Mouse (Mus musculus) limb, embryonic 12.5 days (tissue): ENCODE results near the gene Heatr9. TPM values are rescaled to one million over a fixed set of nuclear protein-coding genes. Genes with fewer than 3 reads are reported as not detected.
A peak's percentile ranks its signal among the peaks of the same experiment; 100 is the strongest.

Experiments
- ATAC-seq: fragments of 200-750 bp; cut with Nextera tagmentation; 2 replicates; pipeline ENCODE4 v1.8.0; 2017; ENCODE audit warnings: low read depth, moderate TSS enrichment; ENCODE audit not compliant: insufficient number of reproducible peaks, insufficient read depth, low FRiP score, low TSS enrichment
- H3K27ac ChIP-seq: fragments of 300-500 bp; sonication (generic); 2 replicates; pipeline ENCODE4 v1.5.1; 2016; ENCODE audit warnings: mild to moderate bottlenecking, moderate library complexity
- H3K27me3 ChIP-seq: fragments of 300-500 bp; sonication (generic); 2 replicates; pipeline ENCODE4 v1.6.1; 2016; ENCODE audit warnings: mild to moderate bottlenecking, moderate library complexity
- H3K36me3 ChIP-seq: fragments of 300-500 bp; sonication (generic); 2 replicates; pipeline ENCODE4 v1.6.1; 2016; ENCODE audit warnings: mild to moderate bottlenecking, moderate library complexity
- H3K4me1 ChIP-seq: fragments of 300-500 bp; sonication (generic); replicated peaks from 2 replicates; pipeline ENCODE4 v1.6.1; 2016
- H3K4me2 ChIP-seq: fragments of 300-500 bp; sonication (generic); 2 replicates; pipeline ENCODE4 v1.6.1; 2016; ENCODE audit warnings: mild to moderate bottlenecking, moderate library complexity
- H3K4me3 ChIP-seq: fragments of 300-500 bp; sonication (generic); replicated peaks from 2 replicates; pipeline ENCODE4 v1.5.1; 2016; ENCODE audit warnings: mild to moderate bottlenecking
- H3K9ac ChIP-seq: fragments of 300-500 bp; sonication (generic); replicated peaks from 2 replicates; pipeline ENCODE4 v1.6.1; 2016; ENCODE audit warnings: mild to moderate bottlenecking, moderate library complexity
- H3K9me3 ChIP-seq: fragments of 300-500 bp; sonication (generic); 2 replicates; pipeline ENCODE4 v1.6.1; 2016; ENCODE audit warnings: mild to moderate bottlenecking, moderate library complexity
- WGBS: fragments of 180-500 bp; shearing (Covaris S2); methylation state at CpG from one replicate; pipeline ENCODE4 v1.1.7; 2016; 5-methylcytosine and 5-hydroxymethylcytosine counted together
- polyA plus RNA-seq: library from polyadenylated mRNA; unstranded; fragments of >200 nt; fragmentation: Nextera tagmentation; extraction: Ambion mirVana; gene quantifications from 2 replicates; pipeline ENCODE4 v1.2.1, GENCODE M21; 2016

Gene Heatr9
- polyA plus RNA-seq, 1 experiment from 2014 or later: not detected

DNA sequence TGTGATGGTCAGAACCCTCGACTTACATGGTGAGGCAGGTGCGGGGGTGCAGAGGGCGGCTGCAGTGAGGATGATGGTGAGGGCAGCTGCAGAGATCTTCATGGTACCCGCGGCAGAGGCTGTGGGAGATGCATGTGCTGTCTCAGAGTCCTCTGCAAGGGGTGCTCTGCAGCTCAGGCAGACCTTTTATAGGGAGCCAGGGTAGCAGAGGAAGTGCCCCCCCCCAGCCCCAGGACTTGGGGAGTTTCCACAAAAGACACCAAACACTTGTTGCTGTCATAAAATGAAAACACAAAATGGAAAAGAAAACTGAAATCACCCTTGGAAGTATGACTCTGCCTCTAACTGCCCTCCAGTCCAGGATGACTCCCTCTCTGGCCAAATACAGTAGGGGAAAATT, 8.4 kb upstream of the Heatr9 start, which contains the start of gene Ccl5:
Ccl5 (minus strand) TSS at position 159 of the 400 bp plus-strand sequence.
- Histone ChIP-seq H3K36me3 (no peaks in the 10 kb centered on the region), H3K4me2 (no peak within 1 kb of the TSS), H3K27me3 (no peaks in the 10 kb centered on the region), H3K9me3 (no peaks in the 10 kb centered on the region), H3K9ac (no peak within 1 kb of the TSS), H3K4me1 (peaks cover 12% of the 10 kb centered on the region), H3K4me3 (no peak within 1 kb of the TSS), H3K27ac (no peak within 1 kb of the TSS)
- ATAC-seq: no peak
- 87% methylated on average over 5 of the region's 5 CpGs for WGBS

DNA sequence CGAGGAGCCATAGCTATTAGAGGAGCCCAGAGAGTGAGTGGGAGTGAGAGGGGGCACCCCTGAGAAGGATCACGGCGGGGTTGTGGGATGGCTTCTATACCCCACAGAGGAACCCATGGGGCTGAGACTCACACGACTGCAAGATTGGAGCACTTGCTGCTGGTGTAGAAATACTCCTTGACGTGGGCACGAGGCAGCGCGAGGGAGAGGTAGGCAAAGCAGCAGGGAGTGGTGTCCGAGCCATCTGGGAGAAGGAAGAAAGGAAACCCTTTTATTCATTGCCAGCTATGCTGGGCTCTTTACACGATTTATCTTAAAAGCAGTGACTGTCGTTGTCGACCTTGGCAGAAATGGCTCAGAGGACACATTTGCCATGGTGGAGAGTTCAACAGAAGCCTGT, 7.0 kb upstream of the Heatr9 start:
- Histone ChIP-seq H3K9ac (no peak overlapping the region), H3K4me2 (no peak overlapping the region), H3K9me3 (no peaks in the 10 kb centered on the region), H3K27me3 (no peaks in the 10 kb centered on the region), H3K36me3 (no peaks in the 10 kb centered on the region), H3K4me1 (peaks cover 2% of the 10 kb centered on the region; the same call in 1 of the 2 replicates), H3K4me3 (no peak overlapping the region), H3K27ac (no peak overlapping the region)
- ATAC-seq: no peak
- 85% methylated on average over 12 of the region's 12 CpGs for WGBS

GRCm38 (mm10) chr11:83518371-83518770, 3.6 kb downstream of the Heatr9 start:
- no peaks in the 10 kb centered on the region for H3K9me3 ChIP-seq
- no peak overlapping the region for H3K9ac ChIP-seq
- no peaks in the 10 kb centered on the region for H3K27me3 ChIP-seq
- 0 out of 2 replicates have a peak, but pooled peaks cover 3% of the 10 kb centered on the region for H3K36me3 ChIP-seq
- no peak overlapping the region for H3K27ac ChIP-seq
- no peak overlapping the region for H3K4me2 ChIP-seq
- H3K4me1 ChIP-seq: no peaks in the 10 kb centered on the region
- no peak overlapping the region for H3K4me3 ChIP-seq
- ATAC-seq: no peak
- WGBS: 69% methylated on average over 6 of the region's 6 CpGs

- no peak for ATAC-seq
These were observed 4.8 kb downstream of the Heatr9 start for GRCm38 (mm10) chr11:83517153-83517552.

DNA sequence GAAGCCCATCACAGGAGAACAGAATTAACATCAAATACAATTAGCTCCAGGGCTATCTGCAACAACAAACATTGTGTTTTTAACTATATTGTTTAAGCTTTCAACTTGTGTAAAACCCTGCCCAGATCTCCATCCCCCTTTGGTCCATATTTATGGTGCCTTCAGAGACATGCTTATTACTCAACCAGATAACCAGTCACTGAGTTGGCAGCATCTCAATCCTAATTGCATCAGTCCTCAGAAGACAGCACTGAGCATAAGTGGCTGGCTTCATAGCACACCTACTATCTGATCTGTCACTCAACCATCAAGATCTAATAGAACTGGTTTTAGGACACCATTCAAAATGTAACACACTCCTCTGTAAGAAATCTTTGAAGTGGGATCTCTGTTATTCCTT, 12.5 kb downstream of the Heatr9 start:
- H3K4me3 ChIP-seq: no peak overlapping the region
- ATAC-seq: no peak
- peaks cover 38% of the 10 kb centered on the region for H3K36me3 ChIP-seq
- no peak overlapping the region for H3K9ac ChIP-seq
- H3K4me2 ChIP-seq: no peak overlapping the region
- no peaks in the 10 kb centered on the region for H3K9me3 ChIP-seq
- H3K27me3 ChIP-seq: no peaks in the 10 kb centered on the region
- no peaks in the 10 kb centered on the region for H3K4me1 ChIP-seq
- no peak overlapping the region for H3K27ac ChIP-seq

More at GRCm38 (mm10) chr11:83517153-83517552, 4.8 kb downstream of the Heatr9 start:
- Histone ChIP-seq H3K27ac (no peak overlapping the region), H3K4me3 (no peak overlapping the region), H3K9ac (no peak overlapping the region), H3K9me3 (no peaks in the 10 kb centered on the region), H3K4me1 (no peaks in the 10 kb centered on the region), H3K27me3 (no peaks in the 10 kb centered on the region), H3K36me3 (0 out of 2 replicates have a peak, but pooled peaks cover 3% of the 10 kb centered on the region), H3K4me2 (no peak overlapping the region)

GRCm38 (mm10) chr11:83504308-83504707, 17.7 kb downstream of the Heatr9 start:
- Histone ChIP-seq H3K27me3 (no peaks in the 10 kb centered on the region), H3K4me3 (no peak overlapping the region), H3K9me3 (no peaks in the 10 kb centered on the region), H3K4me1 (no peaks in the 10 kb centered on the region), H3K4me2 (no peak overlapping the region), H3K36me3 (peaks cover 78% of the 10 kb centered on the region), H3K9ac (no peak overlapping the region), H3K27ac (no peak overlapping the region)
- 96% methylated on average over 5 of the region's 5 CpGs for WGBS
- no peak for ATAC-seq

DNA sequence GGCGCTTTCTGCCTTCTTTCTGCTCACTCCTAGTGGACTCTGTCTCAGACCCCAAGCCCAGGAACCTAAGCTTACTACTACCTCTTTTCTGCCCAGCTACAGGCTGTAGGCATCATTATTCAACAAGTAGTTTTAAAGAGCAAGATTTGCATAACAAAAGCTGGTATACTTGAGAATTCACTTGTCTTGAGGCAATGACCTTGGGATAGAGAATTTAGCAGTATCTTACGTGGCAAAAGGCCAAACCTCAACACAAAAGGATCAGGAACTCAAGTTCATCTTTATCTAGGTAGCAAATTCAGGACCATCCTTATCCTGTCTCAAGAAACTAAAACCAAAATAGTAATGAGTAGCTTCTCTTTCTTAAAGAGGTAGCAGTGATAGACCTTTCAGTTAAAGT, 26.4 kb downstream of the Heatr9 start:
- 99% methylated on average over 2 of the region's 2 CpGs for whole genome bisulfite sequencing
- H3K36me3 ChIP-seq: peaks cover 60% of the 10 kb centered on the region

GRCm38 (mm10) chr11:83491488-83491887, 30.5 kb downstream of the Heatr9 start:
- peaks cover 54% of the 10 kb centered on the region for H3K36me3 ChIP-seq
- ATAC-seq: no peak
- no peaks in the 10 kb centered on the region for H3K9me3 ChIP-seq
- no peak overlapping the region for H3K9ac ChIP-seq
- no peak overlapping the region for H3K4me3 ChIP-seq
- 90% methylated on average over 4 of the region's 4 CpGs for WGBS
- H3K4me2 ChIP-seq: no peak overlapping the region
- H3K4me1 ChIP-seq: no peaks in the 10 kb centered on the region
- no peak overlapping the region for H3K27ac ChIP-seq
- no peaks in the 10 kb centered on the region for H3K27me3 ChIP-seq

More for the DNA sequence above, 26.4 kb downstream of the Heatr9 start:
- H3K9ac ChIP-seq: no peak overlapping the region
- no peak overlapping the region for H3K27ac ChIP-seq
- no peak overlapping the region for H3K4me2 ChIP-seq
- H3K4me1 ChIP-seq: no peaks in the 10 kb centered on the region
- H3K27me3 ChIP-seq: no peaks in the 10 kb centered on the region
- no peak for ATAC-seq
- no peaks in the 10 kb centered on the region for H3K9me3 ChIP-seq
- no peak overlapping the region for H3K4me3 ChIP-seq

DNA sequence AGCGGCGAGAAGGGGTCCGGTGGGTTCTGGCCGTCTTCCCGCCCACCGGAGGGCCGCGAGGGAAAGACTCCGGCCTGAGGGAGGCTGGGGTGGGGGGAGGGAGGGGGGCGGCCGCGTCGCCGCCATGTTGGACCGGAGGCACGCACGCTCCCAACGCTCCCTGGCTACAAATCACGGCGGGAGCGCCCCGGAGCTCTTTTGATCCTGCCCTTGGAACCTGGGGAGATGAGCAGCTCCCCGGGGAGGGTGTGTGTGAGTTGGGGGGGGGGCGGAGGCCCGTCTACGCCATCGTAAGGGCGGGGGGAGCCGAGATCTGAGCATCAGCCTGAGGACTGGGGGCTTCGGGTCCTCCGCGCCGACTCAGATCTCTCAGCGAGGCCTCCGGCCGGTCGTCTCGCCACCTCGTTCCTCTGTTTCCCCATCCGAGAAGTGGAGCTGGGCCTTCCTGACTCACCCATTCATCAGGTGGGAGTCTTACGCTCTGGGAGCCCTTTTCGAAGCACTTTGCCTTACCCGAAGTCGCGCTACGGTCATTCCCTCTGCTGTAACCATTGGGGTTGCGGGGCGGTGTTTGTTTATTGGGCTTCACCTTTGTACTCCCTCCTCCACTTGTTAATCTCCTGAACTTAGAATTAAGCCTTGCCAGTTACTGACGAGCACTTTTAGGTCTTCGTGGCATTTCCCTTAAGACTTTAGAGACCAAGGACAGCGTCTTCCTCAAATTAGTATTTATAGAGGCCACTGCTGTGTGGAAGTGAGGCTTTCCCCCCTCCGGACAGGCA, 48.5 kb downstream of the Heatr9 start:
- H3K9me3 ChIP-seq: no peaks in the 10 kb centered on the region
- H3K4me2 ChIP-seq: peak overlapping the region; percentile 80
- peak overlapping the region; percentile 98 for H3K27ac ChIP-seq
- WGBS: under 1% methylated on average over 51 of the region's 52 CpGs
- peak overlapping the region; percentile 90 for H3K9ac ChIP-seq
- H3K4me1 ChIP-seq: peaks cover 14% of the 10 kb centered on the region
- H3K36me3 ChIP-seq: peaks cover 20% of the 10 kb centered on the region
- peak; percentile 84 for ATAC-seq
- H3K4me3 ChIP-seq: peak overlapping the region; percentile 89
- peaks cover 4% of the 10 kb centered on the region; the same call in 1 of the 2 replicates for H3K27me3 ChIP-seq

- Histone ChIP-seq H3K36me3 (peaks cover 13% of the 10 kb centered on the region), H3K9me3 (no peaks in the 10 kb centered on the region), H3K4me3 (peak within 1 kb of the TSS; percentile 89), H3K27me3 (peaks cover 4% of the 10 kb centered on the region; the same call in 1 of the 2 replicates), H3K9ac (peak within 1 kb of the TSS; percentile 90), H3K4me2 (peak within 1 kb of the TSS; percentile 80), H3K27ac (peak within 1 kb of the TSS; percentile 98), H3K4me1 (peaks cover 16% of the 10 kb centered on the region)
- under 1% methylated on average over 66 of the region's 66 CpGs for WGBS
- peak; percentile 98 for ATAC-seq
These were observed 49.4 kb downstream of the Heatr9 start, which contains the start of gene Taf15 for GRCm38 (mm10) chr11:83472324-83473234. Gene Taf15, plus strand, starts transcription at chr11:83473086.

- H3K36me3 ChIP-seq: peaks cover 9% of the 10 kb centered on the region
- peaks cover 24% of the 10 kb centered on the region for H3K4me1 ChIP-seq
- no peak for ATAC-seq
- 0 out of 2 replicates have a peak overlapping the region, but pooled peaks have one; percentile 89 for H3K4me3 ChIP-seq
- H3K27me3 ChIP-seq: peaks cover 4% of the 10 kb centered on the region; the same call in 1 of the 2 replicates
- H3K4me2 ChIP-seq: peak overlapping the region; percentile 58
- peak overlapping the region; percentile 98; the same call in 1 of the 2 replicates for H3K27ac ChIP-seq
- WGBS: 73% methylated on average over 2 of the region's 2 CpGs
- no peaks in the 10 kb centered on the region for H3K9me3 ChIP-seq
- peak overlapping the region; percentile 48; the same call in 1 of the 2 replicates for H3K9ac ChIP-seq
These were observed 50.2 kb downstream of the Heatr9 start for GRCm38 (mm10) chr11:83471766-83472165.
